Mouse (Mus musculus) liver, embryonic 13.5 days (tissue): ENCODE data around the gene Olfr1348. TPM values are rescaled to one million over a fixed set of nuclear protein-coding genes. Genes with fewer than 3 reads are reported as not detected.

Experiments
- polyA plus RNA-seq: library from polyadenylated mRNA; unstranded; fragments of >200 nt; fragmentation: Nextera tagmentation; extraction: Ambion mirVana; gene quantifications from 2 replicates; pipeline ENCODE4 v1.2.1, GENCODE M21; 2015

The Olfr1348 gene
- polyA plus RNA-seq, 1 experiment from 2014 or later = not detected

Other genes with a start within 250 kb of the Olfr1348 start
- gene Zfp667, start 222.2 kb downstream of the Olfr1348 start, polyA plus RNA-seq = 7.1 and 7.6 TPM in 2 replicates
- gene Zfp583, start 177.5 kb downstream of the Olfr1348 start, polyA plus RNA-seq = 1.1 and 1.3 TPM in 2 replicates
- gene Gm3854, start 165.0 kb downstream of the Olfr1348 start, polyA plus RNA-seq = 0.32 and 0.39 TPM in 2 replicates
- 0.88 and 0.97 TPM in 2 replicates for gene Zfp78, start 145.5 kb downstream of the Olfr1348 start, polyA plus RNA-seq
- 1.3 and 1.6 TPM in 2 replicates for gene Zfp28, start 125.5 kb downstream of the Olfr1348 start, polyA plus RNA-seq
- not detected in 2 replicates for gene Smim17, start 110.0 kb downstream of the Olfr1348 start, polyA plus RNA-seq
- gene Gm20715, start 98.5 kb downstream of the Olfr1348 start, polyA plus RNA-seq = not detected in 2 replicates
- not detected in 2 replicates for gene Olfr1344, start 70.1 kb downstream of the Olfr1348 start, polyA plus RNA-seq
- not detected in 2 replicates for gene Olfr1336, start 52.6 kb downstream of the Olfr1348 start, polyA plus RNA-seq
- not detected in 2 replicates for gene Olfr1346, start 41.6 kb downstream of the Olfr1348 start, polyA plus RNA-seq
- not detected in 2 replicates for gene Olfr5, start 21.8 kb downstream of the Olfr1348 start, polyA plus RNA-seq
- not detected in 2 replicates for gene Olfr1347, start 9.0 kb downstream of the Olfr1348 start, polyA plus RNA-seq
- gene Olfr1349, start 14.2 kb upstream of the Olfr1348 start, polyA plus RNA-seq = not detected in 2 replicates
- gene Olfr1350, start 56.1 kb upstream of the Olfr1348 start, polyA plus RNA-seq = not detected in 2 replicates
- 0.99 and 1.0 TPM in 2 replicates for gene Zim1, start 187.7 kb upstream of the Olfr1348 start, polyA plus RNA-seq
- gene Peg3, start 221.7 kb upstream of the Olfr1348 start, polyA plus RNA-seq = 30.9 and 42.8 TPM in 2 replicates
- gene Usp29, start 221.8 kb upstream of the Olfr1348 start, polyA plus RNA-seq = 1.4 and 1.9 TPM in 2 replicates